Mouse (Mus musculus): ENCODE measurements around the gene Igf2.

DNA sequence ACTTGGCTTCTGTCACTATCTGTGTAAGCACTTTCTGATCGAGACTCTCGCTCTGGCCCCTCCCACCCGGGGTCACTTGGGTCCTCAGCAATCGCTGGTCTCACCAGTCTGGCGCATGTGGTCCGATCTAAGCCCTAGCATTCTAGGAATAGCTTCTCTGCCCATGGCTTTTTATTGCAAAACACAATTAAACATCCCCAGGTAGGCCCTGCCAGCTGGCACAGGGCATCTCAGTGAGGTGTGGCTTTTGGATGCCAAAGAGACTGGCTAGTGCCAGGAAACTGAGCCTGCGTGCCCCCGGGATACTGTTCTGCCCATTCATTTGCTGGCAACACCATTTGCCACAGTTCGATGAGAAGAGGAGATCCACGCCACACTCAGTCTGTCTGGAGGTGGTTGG, 35.9 kb downstream of the Igf2 start:
- TF ChIP-seq CTCF (IDR thresholded peaks at IDR 0.05; ENCODE audit: insufficient read depth, low read length): no peak
- TF ChIP-seq POLR2A (IDR thresholded peaks at IDR 0.05; ENCODE audit: borderline replicate concordance, extremely low read depth, low read depth, low read length): no peak

Measured in lung, adult 2 months (tissue).